In the genomic region with DNA sequence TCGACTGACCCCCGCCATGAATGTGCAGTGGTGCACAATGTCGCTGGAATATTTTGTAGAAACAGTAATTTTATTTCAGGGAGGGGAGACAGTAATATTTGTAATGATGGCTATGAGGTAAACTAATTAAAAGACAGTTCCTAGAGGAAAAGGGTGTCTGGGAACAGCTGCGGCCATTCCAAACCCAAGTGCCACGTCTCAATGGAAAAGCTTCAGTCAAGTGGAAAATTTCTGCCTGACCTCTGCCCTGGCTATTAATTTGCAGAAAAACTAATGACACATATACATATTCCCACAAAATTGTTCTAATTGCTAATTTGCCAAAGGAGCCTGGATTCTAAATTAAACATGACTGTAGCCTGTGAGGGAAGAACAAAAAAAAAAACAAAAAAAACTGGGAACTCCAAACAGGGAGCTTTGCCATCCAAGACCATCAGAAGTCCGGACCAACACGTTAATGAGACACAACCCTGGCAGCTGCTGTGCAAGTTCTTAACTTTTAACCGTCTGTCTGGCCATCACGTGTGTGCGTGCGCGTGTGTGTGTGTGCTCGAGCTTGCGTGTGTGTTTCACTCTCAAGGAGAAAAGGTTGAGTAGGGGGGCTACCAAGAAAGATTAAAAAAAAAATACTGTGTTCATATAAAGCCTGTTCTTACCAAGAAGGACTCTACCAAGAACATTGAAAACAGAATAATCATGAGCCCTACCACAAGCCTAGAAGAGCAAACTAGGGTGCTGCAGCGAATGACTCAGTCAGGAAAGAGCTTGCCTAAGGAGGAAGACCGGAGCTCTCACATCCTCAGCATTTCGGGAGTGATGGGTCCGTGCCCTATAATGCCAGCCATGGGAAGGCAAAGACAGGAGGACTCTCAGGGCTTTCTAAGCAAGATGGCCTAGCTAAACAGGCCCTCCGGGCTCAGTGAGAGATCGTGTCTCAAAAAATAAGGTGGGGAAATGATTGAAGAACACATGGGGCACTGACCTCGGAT, we compare ENCODE assay signal across 10 mouse cellular contexts.
DNase-seq lines count a peak whose midpoint lies in the region; ATAC-seq lines count a peak whose summit lies in the region.
"Had no signal": no experiment of that assay in that cellular context is flagged by ENCODE, and none has a peak within 500 bp of the region (broad histone marks: within the 10 kb centered on the region; RNA-seq: fewer than 3 reads in every experiment).

No protein-coding gene starts in this region.

- DNase-seq in heart, adult 18-20 months = no peak
- no peak for DNase-seq in midbrain, embryonic 10.5 days (ENCODE audit: low spot score)
- no peak for DNase-seq in midbrain, embryonic 11.5 days (ENCODE audit: low spot score, missing footprints)
- DNase-seq in retina, postnatal 7 days (ENCODE audit: low read depth, low spot score) = peak; percentile 17
- DNase-seq in natural killer cell, adult 2 months (ENCODE audit: low spot score in 2 of 2) = no peak
- DNase-seq in layer of hippocampus, adult 11-12 months (ENCODE audit: low spot score) = no peak
- DNase-seq: liver, embryonic 13.5 days; thymus, postnatal 14 days had no signal

- H3K27me3 ChIP-seq in heart, embryonic 15.5 days = no peaks in the 10 kb centered on the region
- no peaks in the 10 kb centered on the region for H3K27me3 ChIP-seq in midbrain, embryonic 10.5 days (ENCODE audit: low read depth, poor library complexity, severe bottlenecking)
- H3K27me3 ChIP-seq in midbrain, embryonic 11.5 days (ENCODE audit: control insufficient read depth, insufficient read depth, low read length) = no peaks in the 10 kb centered on the region
- 0 out of 2 replicates have a peak, but pooled peaks cover 4% of the 10 kb centered on the region for H3K27me3 ChIP-seq in forebrain, embryonic 15.5 days
- H3K27me3 ChIP-seq: liver, embryonic 13.5 days had no signal

- H3K36me3 ChIP-seq in heart, embryonic 15.5 days = peaks cover 25% of the 10 kb centered on the region
- peaks cover 38% of the 10 kb centered on the region for H3K36me3 ChIP-seq in midbrain, embryonic 10.5 days
- H3K36me3 ChIP-seq in midbrain, embryonic 11.5 days (ENCODE audit: control insufficient read depth, insufficient read depth, low read length) = no peaks in the 10 kb centered on the region; the same call in 1 of the 2 replicates
- peaks cover 6% of the 10 kb centered on the region; the same call in 1 of the 2 replicates for H3K36me3 ChIP-seq in forebrain, embryonic 15.5 days

- H3K4me2 ChIP-seq in heart, embryonic 15.5 days = no peak overlapping the region
- no peak overlapping the region for H3K4me2 ChIP-seq in midbrain, embryonic 11.5 days
- no peak overlapping the region for H3K4me2 ChIP-seq in forebrain, embryonic 15.5 days (replicated peaks)
- H3K4me2 ChIP-seq: liver, embryonic 13.5 days had no signal

- H3K4me1 ChIP-seq in heart, embryonic 15.5 days (replicated peaks) = peaks cover 37% of the 10 kb centered on the region
- H3K4me1 ChIP-seq in midbrain, embryonic 10.5 days = peaks cover 43% of the 10 kb centered on the region
- peaks cover 6% of the 10 kb centered on the region for H3K4me1 ChIP-seq in midbrain, embryonic 11.5 days (ENCODE audit: control insufficient read depth, insufficient read depth, low read length)
- H3K4me1 ChIP-seq in forebrain, embryonic 15.5 days = peaks cover 32% of the 10 kb centered on the region

- H3K27ac ChIP-seq in heart, embryonic 15.5 days = peak overlapping the region; percentile 68
- peak overlapping the region; percentile 64 for H3K27ac ChIP-seq in midbrain, embryonic 10.5 days (replicated peaks)
- no peak overlapping the region for H3K27ac ChIP-seq in midbrain, embryonic 11.5 days (ENCODE audit: low read depth, low read length)
- 0 out of 2 replicates have a peak overlapping the region, but pooled peaks have one; percentile 8 for H3K27ac ChIP-seq in forebrain, embryonic 15.5 days (replicated peaks)
- H3K27ac ChIP-seq: liver, embryonic 13.5 days had no signal

- ATAC-seq in heart, embryonic 15.5 days (replicated peaks; ENCODE audit: insufficient number of reproducible peaks, insufficient read depth, low FRiP score, low read depth) = no peak
- ATAC-seq in midbrain, embryonic 11.5 days (ENCODE audit: low FRiP score) = no peak
- peak; percentile 38; the same call in 1 of the 2 replicates for ATAC-seq in forebrain, embryonic 15.5 days (replicated peaks)

- WGBS in heart, embryonic 15.5 days = 89% methylated on average over 21 of the region's 21 CpGs
- 82% methylated on average over 21 of the region's 21 CpGs for WGBS in midbrain, embryonic 10.5 days
- 77% methylated on average over 21 of the region's 21 CpGs for WGBS in midbrain, embryonic 11.5 days
- 32% methylated on average over 21 of the region's 21 CpGs for WGBS in forebrain, embryonic 15.5 days

- no peaks in the 10 kb centered on the region for H3K9me3 ChIP-seq in heart, embryonic 15.5 days (replicated peaks)
- H3K9me3 ChIP-seq in midbrain, embryonic 10.5 days (replicated peaks) = no peaks in the 10 kb centered on the region
- H3K9me3 ChIP-seq in midbrain, embryonic 11.5 days (ENCODE audit: control insufficient read depth, low read length) = no peaks in the 10 kb centered on the region
- H3K9me3 ChIP-seq in forebrain, embryonic 15.5 days = no peaks in the 10 kb centered on the region
- H3K9me3 ChIP-seq: liver, embryonic 13.5 days had no signal

- H3K4me3 ChIP-seq in heart, embryonic 15.5 days = no peak overlapping the region
- H3K4me3 ChIP-seq in midbrain, embryonic 10.5 days = no peak overlapping the region
- H3K4me3 ChIP-seq in midbrain, embryonic 11.5 days (ENCODE audit: low read depth, low read length) = no peak overlapping the region
- no peak overlapping the region for H3K4me3 ChIP-seq in forebrain, embryonic 15.5 days
- H3K4me3 ChIP-seq: liver, embryonic 13.5 days had no signal

- no peak overlapping the region for H3K9ac ChIP-seq in heart, embryonic 15.5 days
- no peak overlapping the region for H3K9ac ChIP-seq in midbrain, embryonic 11.5 days (ENCODE audit: low read length)
- H3K9ac ChIP-seq in forebrain, embryonic 15.5 days (replicated peaks) = no peak overlapping the region
- H3K9ac ChIP-seq: liver, embryonic 13.5 days had no signal
